Mouse (Mus musculus) spleen, adult 2 months (tissue): ENCODE measurements around the gene Cd83.

ENCODE experiments used
- CTCF ChIP-seq: fragments of 200-500 bp; IDR thresholded peaks from 2 replicates; pipeline ENCODE4 v1.5.1; 2011; ENCODE audit warnings: mild to moderate bottlenecking, inconsistent platforms; ENCODE audit not compliant: insufficient read depth, insufficient read length, insufficient replicate concordance; ENCODE audit errors: extremely low read depth
- POLR2A ChIP-seq: fragments of 200-500 bp; IDR thresholded peaks from 2 replicates; pipeline ENCODE4 v1.6.1; 2011; ENCODE audit warnings: low read depth, low read length, inconsistent platforms

- TF ChIP-seq POLR2A (no peak), CTCF (no peak)
These were observed 4.5 kb upstream of the Cd83 start for GRCm38 (mm10) chr13:43780071-43780470.
